Mouse (Mus musculus): ENCODE data around the gene Stk11. TPM values are rescaled to one million over a fixed set of nuclear protein-coding genes. Genes with fewer than 3 reads are reported as not detected.

Gene Stk11
- 138 and 172 TPM in 2 replicates for total RNA-seq (2014; fragmentation: Nextera tagmentation)
- 150 and 154 TPM in 2 replicates for total RNA-seq (2017)
- polyA plus RNA-seq (2012): 161 and 170 TPM in 2 replicates

DNA sequence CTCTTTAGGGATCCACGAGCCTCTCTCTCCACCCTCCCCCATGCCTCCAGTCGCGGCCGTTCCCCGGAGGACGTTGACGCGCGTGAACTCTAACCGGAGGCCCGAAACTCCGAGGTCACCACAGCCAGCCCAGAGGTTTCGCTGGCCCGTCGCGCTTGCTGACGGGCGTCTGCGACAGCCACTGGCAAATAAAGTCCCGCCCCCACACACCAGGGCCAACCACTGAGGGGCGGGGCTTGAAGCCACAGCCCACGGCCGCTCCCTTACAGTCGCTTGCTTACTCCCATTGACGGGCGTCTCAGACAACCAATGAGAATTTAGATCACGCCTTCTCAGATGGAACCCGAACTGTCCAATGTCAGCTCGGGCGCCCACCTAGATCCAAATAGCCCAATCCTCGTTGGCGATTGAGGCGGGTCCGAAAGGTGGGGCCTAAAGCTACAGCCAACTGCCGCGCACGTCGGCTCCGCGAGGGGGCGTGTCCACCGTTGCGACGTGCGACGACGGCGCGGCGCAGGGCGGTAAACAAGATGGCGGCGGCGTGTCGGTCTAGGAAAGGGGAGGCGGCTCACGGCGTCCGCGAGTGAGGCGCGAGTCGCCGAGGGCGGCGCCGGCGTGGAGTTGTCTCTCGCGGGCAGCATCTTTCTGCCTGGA is at the start of gene Stk11:
Gene Stk11 (plus strand): TSS at position 514 of the 654 bp plus-strand sequence.
- no peak for TF ChIP-seq TAL1 (conservative IDR thresholded peaks at IDR 0.05; ENCODE audit: low read depth, low read length)
- TF ChIP-seq CTCF (IDR thresholded peaks at IDR 0.05; ENCODE audit: low read depth, low read length): no peak
- TF ChIP-seq GATA1 (IDR thresholded peaks at IDR 0.05; ENCODE audit: borderline replicate concordance, low read length): no peak
- no peak for TF ChIP-seq GATA2 (IDR thresholded peaks at IDR 0.05; ENCODE audit: borderline replicate concordance, low read depth, low read length)
- no peak for TF ChIP-seq POLR2AphosphoS5 (IDR thresholded peaks at IDR 0.05; ENCODE audit: insufficient replicate concordance, low read depth, low read length)
- Histone ChIP-seq H3K4me1 (ENCODE audit: insufficient read depth, low read depth, low read length) (peaks cover 58% of the 10 kb centered on the region), H3K4me3 (ENCODE audit: low read depth, low read length) (peak within 1 kb of the TSS; percentile 97), H3K36me3 (replicated peaks) (peaks cover 40% of the 10 kb centered on the region), H3K9me3 (replicated peaks) (no peaks in the 10 kb centered on the region), H3K27me3 (ENCODE audit: insufficient read depth, low read length) (no peaks in the 10 kb centered on the region)
- DNase-seq (ENCODE audit: low spot score) (peak; percentile 99), ATAC-seq (ENCODE audit: extremely low read depth, insufficient number of reproducible peaks, low FRiP score, poor library complexity, severe bottlenecking) (peak; percentile 93)

DNA sequence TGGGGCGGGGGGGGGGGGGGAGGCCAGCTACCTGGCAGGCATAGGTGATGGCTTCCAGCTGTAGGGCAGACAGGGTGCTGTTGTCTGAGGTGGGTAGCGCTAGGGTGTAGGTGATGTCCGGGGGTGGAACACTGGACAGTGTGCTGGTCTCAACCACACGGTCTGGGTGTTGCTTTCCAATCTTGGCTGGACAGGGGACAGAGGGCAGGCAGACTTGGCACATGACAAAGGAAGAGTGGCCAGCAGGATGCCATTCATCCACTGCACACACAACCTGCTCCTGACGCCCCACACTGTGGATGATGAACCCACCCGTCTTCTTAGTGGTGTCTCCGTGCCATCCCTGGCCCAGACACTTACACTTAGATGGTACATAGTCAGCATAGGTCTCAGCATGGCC is 46.4 kb upstream of the Stk11 start:
- no peak for ATAC-seq (ENCODE audit: extremely low read depth, insufficient number of reproducible peaks, low FRiP score, poor library complexity, severe bottlenecking)
- Histone ChIP-seq H3K4me1 (ENCODE audit: insufficient read depth, low read depth, low read length) (peaks cover 62% of the 10 kb centered on the region), H3K36me3 (replicated peaks) (peaks cover 94% of the 10 kb centered on the region), H3K27me3 (ENCODE audit: insufficient read depth, low read length) (no peaks in the 10 kb centered on the region), H3K9me3 (replicated peaks) (no peaks in the 10 kb centered on the region), H3K4me3 (ENCODE audit: low read depth, low read length) (no peak overlapping the region)
- no peak for TF ChIP-seq POLR2AphosphoS5 (IDR thresholded peaks at IDR 0.05; ENCODE audit: insufficient replicate concordance, low read depth, low read length)
- no peak for TF ChIP-seq TAL1 (conservative IDR thresholded peaks at IDR 0.05; ENCODE audit: low read depth, low read length)
- no peak for TF ChIP-seq GATA2 (IDR thresholded peaks at IDR 0.05; ENCODE audit: borderline replicate concordance, low read depth, low read length)
- no peak for TF ChIP-seq GATA1 (IDR thresholded peaks at IDR 0.05; ENCODE audit: borderline replicate concordance, low read length)
- no peak for TF ChIP-seq CTCF (IDR thresholded peaks at IDR 0.05; ENCODE audit: low read depth, low read length)
- no peak for DNase-seq (ENCODE audit: low spot score)

DNA sequence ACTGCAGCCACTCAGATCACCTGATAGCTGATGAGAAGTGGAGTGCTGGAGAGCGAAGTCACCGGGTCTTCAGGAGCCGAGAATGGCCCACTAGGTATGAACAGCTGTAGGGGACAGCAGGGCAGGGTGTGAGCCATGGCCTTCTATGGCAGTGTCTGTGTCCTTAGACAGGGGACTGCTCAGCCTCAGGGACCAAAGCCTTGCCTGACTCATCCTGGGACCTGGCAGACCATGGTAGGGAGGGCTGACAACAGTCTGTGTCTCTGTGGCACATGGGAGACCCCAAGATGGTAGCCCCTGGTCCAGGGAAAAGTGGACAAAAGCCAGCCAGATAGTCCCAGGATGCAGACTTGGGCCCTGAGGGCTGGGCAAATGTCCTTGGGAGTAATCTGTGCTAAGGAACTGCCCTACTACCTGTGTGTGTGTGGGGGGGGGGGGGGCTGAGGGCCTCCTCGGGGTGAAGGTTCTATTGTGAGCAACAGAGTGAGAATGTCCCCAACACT is 45.6 kb upstream of the Stk11 start:
- Histone ChIP-seq H3K4me3 (ENCODE audit: low read depth, low read length) (no peak overlapping the region), H3K36me3 (replicated peaks) (peaks cover 94% of the 10 kb centered on the region), H3K9me3 (replicated peaks) (no peaks in the 10 kb centered on the region), H3K27me3 (ENCODE audit: insufficient read depth, low read length) (no peaks in the 10 kb centered on the region), H3K4me1 (ENCODE audit: insufficient read depth, low read depth, low read length) (peaks cover 64% of the 10 kb centered on the region)
- DNase-seq (ENCODE audit: low spot score) (no peak), ATAC-seq (ENCODE audit: extremely low read depth, insufficient number of reproducible peaks, low FRiP score, poor library complexity, severe bottlenecking) (no peak)
- no peak for TF ChIP-seq POLR2AphosphoS5 (IDR thresholded peaks at IDR 0.05; ENCODE audit: insufficient replicate concordance, low read depth, low read length)
- TF ChIP-seq CTCF (IDR thresholded peaks at IDR 0.05; ENCODE audit: low read depth, low read length): no peak

DNA sequence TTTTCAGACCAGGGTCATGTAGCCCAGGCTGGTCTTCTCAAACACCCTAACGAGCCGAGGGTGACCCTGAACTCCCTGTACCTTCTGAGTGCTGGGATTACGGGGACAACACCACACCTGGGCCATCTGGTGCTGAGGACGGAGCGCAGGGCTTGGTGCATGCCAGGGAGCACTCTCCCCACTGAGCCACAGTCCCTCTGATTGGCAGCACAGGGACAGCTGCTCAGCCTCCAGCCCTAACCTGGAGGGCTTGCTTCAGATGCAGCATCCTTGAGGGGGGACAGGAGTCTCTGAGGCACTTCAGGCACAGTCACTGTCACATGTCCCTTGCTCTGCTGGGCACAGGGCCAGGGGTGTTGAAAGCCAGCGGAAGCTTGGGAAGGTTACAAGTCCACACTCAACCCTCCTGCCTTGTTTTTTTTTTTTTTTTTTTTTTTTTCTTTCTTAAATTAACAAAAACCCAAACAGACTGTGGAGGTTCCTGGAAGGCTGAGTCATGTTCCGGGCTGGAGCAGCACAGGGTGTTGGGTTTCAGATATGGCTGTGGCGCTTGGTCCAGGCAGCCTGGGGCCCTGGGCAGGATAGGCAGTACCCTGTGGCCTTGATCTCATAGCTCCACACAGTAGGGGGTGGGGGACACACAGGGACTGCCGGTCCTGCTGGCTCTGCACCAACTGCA is 44.6 kb upstream of the Stk11 start:
- DNase-seq (ENCODE audit: low spot score) (peak; percentile 81), ATAC-seq (ENCODE audit: extremely low read depth, insufficient number of reproducible peaks, low FRiP score, poor library complexity, severe bottlenecking) (peak; percentile 83)
- Histone ChIP-seq H3K9me3 (replicated peaks) (no peaks in the 10 kb centered on the region), H3K36me3 (replicated peaks) (peaks cover 94% of the 10 kb centered on the region), H3K4me3 (ENCODE audit: low read depth, low read length) (peak overlapping the region; percentile 63; the same call in 1 of the 2 replicates), H3K4me1 (ENCODE audit: insufficient read depth, low read depth, low read length) (peaks cover 71% of the 10 kb centered on the region), H3K27me3 (ENCODE audit: insufficient read depth, low read length) (no peaks in the 10 kb centered on the region)
- 0 out of 2 replicates have a peak, but pooled peaks have one; percentile 19 for TF ChIP-seq TAL1 (conservative IDR thresholded peaks at IDR 0.05; ENCODE audit: low read depth, low read length)
- TF ChIP-seq CTCF (IDR thresholded peaks at IDR 0.05; ENCODE audit: low read depth, low read length): no peak

DNA sequence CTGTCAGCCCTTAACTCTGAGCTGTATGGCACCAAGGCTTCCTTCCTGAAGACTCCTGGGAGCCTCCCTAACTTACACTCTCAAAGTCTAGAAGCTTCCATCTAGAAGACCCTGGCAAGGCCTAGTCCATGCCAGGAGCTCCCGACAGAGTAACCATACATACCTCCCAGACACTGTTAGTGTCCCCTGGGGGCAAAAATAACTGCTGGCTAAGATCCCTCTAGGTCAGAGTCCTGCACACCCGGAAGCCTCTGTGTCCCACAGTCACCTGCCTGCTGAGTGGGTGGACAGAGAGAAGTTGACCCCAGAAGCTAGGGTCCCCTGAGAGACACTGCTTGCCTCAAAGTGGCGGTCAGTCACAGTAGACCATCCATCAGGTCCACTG is 44.1 kb upstream of the Stk11 start:
- peaks cover 76% of the 10 kb centered on the region for H3K4me1 ChIP-seq (ENCODE audit: insufficient read depth, low read depth, low read length)
- no peak for TF ChIP-seq GATA1 (IDR thresholded peaks at IDR 0.05; ENCODE audit: borderline replicate concordance, low read length)
- TF ChIP-seq POLR2AphosphoS5 (IDR thresholded peaks at IDR 0.05; ENCODE audit: insufficient replicate concordance, low read depth, low read length): no peak
- no peak for TF ChIP-seq TAL1 (conservative IDR thresholded peaks at IDR 0.05; ENCODE audit: low read depth, low read length)
- TF ChIP-seq CTCF (IDR thresholded peaks at IDR 0.05; ENCODE audit: low read depth, low read length): no peak
- no peak for TF ChIP-seq GATA2 (IDR thresholded peaks at IDR 0.05; ENCODE audit: borderline replicate concordance, low read depth, low read length)
- peak overlapping the region; percentile 49; the same call in 1 of the 2 replicates for H3K4me3 ChIP-seq (ENCODE audit: low read depth, low read length)
- DNase-seq (ENCODE audit: low spot score): no peak
- H3K36me3 ChIP-seq (replicated peaks): peaks cover 94% of the 10 kb centered on the region
- ATAC-seq (ENCODE audit: extremely low read depth, insufficient number of reproducible peaks, low FRiP score, poor library complexity, severe bottlenecking): no peak
- no peaks in the 10 kb centered on the region for H3K27me3 ChIP-seq (ENCODE audit: insufficient read depth, low read length)
- no peaks in the 10 kb centered on the region for H3K9me3 ChIP-seq (replicated peaks)

DNA sequence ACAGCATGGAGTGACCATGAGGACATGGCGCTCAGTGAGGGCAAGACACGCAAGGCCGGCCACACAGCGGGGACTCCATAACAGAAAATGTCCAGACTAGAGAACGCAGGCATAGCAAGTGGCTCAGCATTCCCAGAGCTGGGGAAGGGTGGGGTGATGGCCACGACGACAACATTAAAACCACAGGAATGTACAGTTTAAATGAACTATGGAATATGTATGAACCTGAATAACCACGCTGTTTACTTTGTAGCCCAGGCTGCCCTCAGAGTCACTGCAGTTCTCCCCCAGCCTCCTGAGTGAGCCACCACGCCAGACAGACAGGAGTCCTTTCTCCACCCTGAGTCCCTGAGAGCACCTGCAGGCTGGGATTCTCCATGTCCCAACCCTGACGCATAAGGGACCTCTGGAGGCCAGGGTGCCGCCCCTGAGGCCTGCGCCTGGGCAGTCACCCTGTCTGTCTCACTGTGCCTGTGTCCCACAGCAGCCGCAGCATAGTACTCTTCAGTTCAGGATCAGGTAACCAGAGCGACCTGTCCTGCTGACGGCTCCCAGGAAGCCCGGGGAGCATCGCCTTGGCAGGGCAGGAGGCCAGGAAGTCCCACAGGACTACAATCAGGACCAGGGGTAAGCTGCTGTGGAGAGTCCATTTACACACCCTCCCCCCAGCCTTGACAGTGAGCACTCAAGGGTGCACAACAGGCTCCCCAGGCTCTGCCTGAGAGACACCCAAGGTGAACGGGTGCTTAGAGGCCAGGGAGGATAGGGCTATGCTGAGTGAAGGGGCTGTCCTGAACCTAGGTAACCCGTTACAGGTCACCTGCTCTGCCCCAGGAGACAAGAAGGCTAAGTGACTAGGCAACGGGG is 42.7 kb upstream of the Stk11 start:
- DNase-seq (ENCODE audit: low spot score) (no peak), ATAC-seq (ENCODE audit: extremely low read depth, insufficient number of reproducible peaks, low FRiP score, poor library complexity, severe bottlenecking) (no peak)
- Histone ChIP-seq H3K4me1 (ENCODE audit: insufficient read depth, low read depth, low read length) (peaks cover 84% of the 10 kb centered on the region), H3K9me3 (replicated peaks) (no peaks in the 10 kb centered on the region), H3K36me3 (replicated peaks) (peaks cover 94% of the 10 kb centered on the region), H3K27me3 (ENCODE audit: insufficient read depth, low read length) (no peaks in the 10 kb centered on the region), H3K4me3 (ENCODE audit: low read depth, low read length) (peak overlapping the region; percentile 49; the same call in 1 of the 2 replicates)
- TF ChIP-seq GATA1 (IDR thresholded peaks at IDR 0.05; ENCODE audit: borderline replicate concordance, low read length) (no peak), GATA2 (IDR thresholded peaks at IDR 0.05; ENCODE audit: borderline replicate concordance, low read depth, low read length) (no peak), CTCF (IDR thresholded peaks at IDR 0.05; ENCODE audit: low read depth, low read length) (no peak), POLR2AphosphoS5 (IDR thresholded peaks at IDR 0.05; ENCODE audit: insufficient replicate concordance, low read depth, low read length) (no peak), TAL1 (conservative IDR thresholded peaks at IDR 0.05; ENCODE audit: low read depth, low read length) (no peak)
